Mouse (Mus musculus) cortical plate, adult 2 months (tissue): ENCODE data around the gene Slc10a7.

ENCODE experiments used
- CTCF ChIP-seq: fragments of 200-500 bp; IDR thresholded peaks from 2 replicates; pipeline ENCODE4 v1.5.1; 2011; ENCODE audit warnings: mild to moderate bottlenecking, control low read depth, low read length; ENCODE audit not compliant: insufficient read depth; ENCODE audit errors: extremely low read depth
- POLR2A ChIP-seq: fragments of 200-500 bp; IDR thresholded peaks from 2 replicates; pipeline ENCODE4 v1.6.1; 2011; ENCODE audit warnings: mild to moderate bottlenecking, low read length, control low read depth; ENCODE audit not compliant: insufficient read depth; ENCODE audit errors: extremely low read depth

- TF ChIP-seq CTCF (no peak), POLR2A (no peak)
Observed at GRCm38 (mm10) chr8:78656700-78657370, 147.7 kb downstream of the Slc10a7 start.
